Mouse (Mus musculus) neural tube, embryonic 15.5 days (tissue): ENCODE measurements at regions not wholly inside any gene's neighbourhood (a gene's known extent, or its start where the extent isn't known, plus 50 kb on each side); places are given as distances from the start of the nearest gene placed in this dataset.

Experiments used
- ATAC-seq: fragments of 200-750 bp; cut with Nextera tagmentation; 2 replicates; pipeline ENCODE4 v1.8.0; 2017; ENCODE audit warnings: mild to moderate bottlenecking, moderate TSS enrichment, moderate library complexity; ENCODE audit not compliant: low FRiP score
- H3K27ac ChIP-seq: fragments of 300-500 bp; sonication (generic); replicated peaks from 2 replicates; pipeline ENCODE4 v1.5.1; 2015; ENCODE audit warnings: mild to moderate bottlenecking, inconsistent platforms
- H3K27me3 ChIP-seq: fragments of 300-500 bp; sonication (generic); replicated peaks from 2 replicates; pipeline ENCODE4 v1.6.1; 2015; ENCODE audit warnings: inconsistent platforms
- H3K36me3 ChIP-seq: fragments of 300-500 bp; sonication (generic); 2 replicates; pipeline ENCODE4 v1.6.1; 2015; ENCODE audit warnings: inconsistent platforms
- H3K4me1 ChIP-seq: fragments of 300-500 bp; sonication (generic); 2 replicates; pipeline ENCODE4 v1.6.1; 2015; ENCODE audit warnings: inconsistent platforms
- H3K4me2 ChIP-seq: fragments of 300-500 bp; sonication (generic); 2 replicates; pipeline ENCODE4 v1.6.1; 2015; ENCODE audit warnings: inconsistent platforms, mild to moderate bottlenecking, moderate library complexity
- H3K4me3 ChIP-seq: fragments of 300-500 bp; sonication (generic); replicated peaks from 2 replicates; pipeline ENCODE4 v1.5.1; 2015; ENCODE audit warnings: mild to moderate bottlenecking, inconsistent platforms
- H3K9ac ChIP-seq: fragments of 300-500 bp; sonication (generic); replicated peaks from 2 replicates; pipeline ENCODE4 v1.6.1; 2015; ENCODE audit warnings: mild to moderate bottlenecking, inconsistent platforms
- H3K9me3 ChIP-seq: fragments of 300-500 bp; sonication (generic); replicated peaks from 2 replicates; pipeline ENCODE4 v1.6.1; 2016; ENCODE audit warnings: inconsistent platforms
- WGBS: fragments of 180-500 bp; shearing (Covaris S2); methylation state at CpG from one replicate; pipeline ENCODE4 v1.1.7; 2015; ENCODE audit warnings: mixed read lengths; 5-methylcytosine and 5-hydroxymethylcytosine counted together

DNA sequence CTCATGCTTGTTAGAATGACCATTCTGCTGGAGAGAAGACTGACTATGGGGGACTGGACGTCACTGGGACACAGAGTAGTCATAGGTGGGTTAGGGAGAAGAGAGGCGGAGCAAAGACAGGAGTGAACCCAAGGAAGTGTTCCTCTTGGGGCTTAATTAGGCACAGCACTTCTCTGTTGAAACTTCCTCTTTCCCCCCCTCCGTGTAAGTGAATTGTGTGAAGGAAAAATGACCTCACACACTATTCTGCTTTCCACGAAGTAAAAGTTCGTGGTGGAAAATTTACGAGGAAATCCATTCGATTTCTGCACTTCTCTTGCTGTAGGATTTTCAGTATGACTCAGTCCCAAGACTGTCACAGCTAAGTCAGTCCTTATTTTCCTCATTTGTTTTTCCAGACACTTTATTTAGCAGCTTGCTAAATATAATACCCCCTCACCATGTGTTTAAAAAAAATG lies 49.9 kb upstream of the Ado start:
- Histone ChIP-seq H3K27ac (no peak overlapping the region), H3K4me3 (no peak overlapping the region), H3K27me3 (no peaks in the 10 kb centered on the region), H3K4me2 (no peak overlapping the region), H3K9ac (no peak overlapping the region), H3K4me1 (no peaks in the 10 kb centered on the region), H3K9me3 (no peaks in the 10 kb centered on the region), H3K36me3 (no peaks in the 10 kb centered on the region)
- no peak for ATAC-seq
- 74% methylated on average over 7 of the region's 7 CpGs for WGBS
